Mouse (Mus musculus): Measurements from ENCODE around the gene Sp9. TPM values are rescaled to one million over a fixed set of nuclear protein-coding genes. Genes with fewer than 3 reads are reported as not detected.

The Sp9 gene
- polyA plus RNA-seq, 1 experiment from 2014 or later, result 1.6 TPM

DNA sequence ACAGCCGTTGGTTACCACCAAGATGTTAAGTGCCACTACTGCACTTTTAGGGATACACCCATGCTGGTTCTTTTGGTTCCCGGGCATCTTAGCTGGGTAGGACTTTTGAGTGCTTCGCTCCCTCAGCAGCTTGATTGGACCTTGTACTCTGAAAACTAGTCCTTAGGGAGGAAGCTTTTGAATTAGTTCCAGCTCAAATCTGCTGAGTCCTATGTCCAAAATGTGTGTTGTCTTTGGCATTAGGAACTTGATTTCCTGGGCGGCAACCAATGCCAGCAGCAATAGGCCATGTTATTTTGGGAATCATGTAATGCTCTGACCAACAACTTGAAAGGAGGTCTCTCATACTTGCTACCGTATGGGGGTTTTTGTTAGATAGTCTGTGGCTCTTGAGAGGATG is 54.1 kb downstream of the Sp9 start:
- Histone ChIP-seq H3K4me1 (ENCODE audit: control insufficient read depth, insufficient read depth, low read length) (no peaks in the 10 kb centered on the region), H3K4me3 (ENCODE audit: low read depth, low read length) (no peak overlapping the region), H3K9me3 (replicated peaks; ENCODE audit: control insufficient read depth, low read length) (no peaks in the 10 kb centered on the region), H3K36me3 (replicated peaks; ENCODE audit: control insufficient read depth, insufficient read depth, low read depth, low read length) (no peaks in the 10 kb centered on the region), H3K4me2 (ENCODE audit: low read depth, low read length) (no peak overlapping the region), H3K9ac (replicated peaks; ENCODE audit: low read length) (no peak overlapping the region), H3K27ac (replicated peaks; ENCODE audit: low read depth, low read length) (no peak overlapping the region), H3K27me3 (ENCODE audit: control insufficient read depth, insufficient read depth, low read length) (no peaks in the 10 kb centered on the region)
- WGBS, result 90% methylated on average over 5 of the region's 5 CpGs
- DNase-seq (ENCODE audit: low spot score) (no peak), ATAC-seq (replicated peaks; ENCODE audit: insufficient number of reproducible peaks, low FRiP score, low TSS enrichment, low read depth) (no peak)

Other genes starting within 250 kb of the Sp9 start
- 107 and 117 TPM in 2 replicates for gene Ola1, start 53.0 kb upstream of the Sp9 start, polyA plus RNA-seq (2014; fragmentation: Nextera tagmentation; extraction: Ambion mirVana)
- gene Scrn3, start 40.7 kb downstream of the Sp9 start, polyA plus RNA-seq (2014; fragmentation: Nextera tagmentation; extraction: Ambion mirVana), result 14.5 and 14.7 TPM in 2 replicates
- gene Cir1, start 40.8 kb downstream of the Sp9 start, polyA plus RNA-seq (2014; fragmentation: Nextera tagmentation; extraction: Ambion mirVana), result 26.8 and 28.1 TPM in 2 replicates
- 5.9 and 7.4 TPM in 2 replicates for gene Gpr155, start 114.6 kb downstream of the Sp9 start, polyA plus RNA-seq (2014; fragmentation: Nextera tagmentation; extraction: Ambion mirVana)

Data from embryonic facial prominence, embryonic 11.5 days (tissue).